Mouse (Mus musculus) spleen, adult 2 months (tissue): ENCODE measurements around the gene Retreg1.

ENCODE experiments used
- CTCF ChIP-seq: fragments of 200-500 bp; IDR thresholded peaks from 2 replicates; pipeline ENCODE4 v1.5.1; 2011; ENCODE audit warnings: mild to moderate bottlenecking, inconsistent platforms; ENCODE audit not compliant: insufficient read depth, insufficient read length, insufficient replicate concordance; ENCODE audit errors: extremely low read depth
- POLR2A ChIP-seq: fragments of 200-500 bp; IDR thresholded peaks from 2 replicates; pipeline ENCODE4 v1.6.1; 2011; ENCODE audit warnings: low read depth, low read length, inconsistent platforms

DNA sequence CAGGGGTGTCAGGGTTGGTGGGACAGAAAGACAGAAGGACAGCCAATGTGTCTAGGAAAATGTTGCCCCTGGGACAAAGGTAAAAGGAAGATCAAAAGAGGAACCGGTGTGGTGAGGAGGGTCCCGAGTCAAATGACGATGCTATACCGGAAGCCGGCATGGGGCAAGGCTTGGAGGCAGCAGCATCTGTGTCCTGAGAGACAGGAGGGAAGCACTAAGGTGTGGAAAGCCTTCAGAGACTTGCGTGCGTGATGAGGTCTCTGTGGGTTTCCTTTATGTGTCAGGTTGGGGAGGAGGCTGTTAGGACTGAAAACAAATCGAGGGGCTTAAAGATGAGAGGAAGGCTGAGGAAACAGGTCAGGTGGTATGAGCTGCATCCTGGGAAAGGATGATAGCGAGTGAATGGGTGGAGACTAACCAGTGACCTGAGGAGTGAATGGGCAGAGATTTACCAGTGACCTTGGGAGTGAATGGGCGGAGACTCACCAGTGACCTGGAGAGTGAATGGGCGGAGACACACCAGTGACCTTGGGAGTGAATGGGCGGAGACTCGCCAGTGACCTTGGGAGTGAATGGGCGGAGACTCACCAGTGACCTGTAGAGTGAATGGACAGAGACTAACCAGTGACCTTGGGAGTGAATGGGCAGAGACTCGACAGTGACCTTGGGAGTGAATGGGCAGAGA is 60.1 kb downstream of the Retreg1 start:
- no peak for TF ChIP-seq POLR2A
- TF ChIP-seq CTCF: no peak
